19 mouse cellular contexts compared by ENCODE assay signal in genomic region chr14:9526136-9526535, GRCm38 (mm10).
A peak's percentile ranks its signal among the peaks of the same experiment; 100 is the strongest.
DNase-seq lines count a peak whose midpoint lies in the region; ATAC-seq and TF ChIP-seq lines count a peak whose summit lies in the region.
"Had no signal": no experiment of that assay in that cellular context is flagged by ENCODE, and none has a peak within 500 bp of the region (broad histone marks: within the 10 kb centered on the region; RNA-seq: fewer than 3 reads in every experiment).

No protein-coding gene starts in this region.

- H3K4me3 ChIP-seq in forebrain, embryonic 14.5 days (ENCODE audit: low read depth, low read length), result no peak overlapping the region
- no peak overlapping the region for H3K4me3 ChIP-seq in forebrain, embryonic 12.5 days (replicated peaks)
- H3K4me3 ChIP-seq in forebrain, postnatal 0 days (ENCODE audit: low read depth, low read length), result no peak overlapping the region
- H3K4me3 ChIP-seq: embryonic facial prominence, embryonic 10.5 days; embryonic facial prominence, embryonic 12.5 days; erythroblast, embryonic 14.5 days; gastrocnemius, adult 2 months had no signal

- no peak for TF ChIP-seq POLR2A in brain, embryonic 14.5 days (IDR thresholded peaks at IDR 0.05; ENCODE audit: borderline replicate concordance, extremely low read depth, insufficient read depth, insufficient read length, poor library complexity, severe bottlenecking)

- no peak overlapping the region for H3K9ac ChIP-seq in forebrain, embryonic 14.5 days (ENCODE audit: low read length)
- no peak overlapping the region for H3K9ac ChIP-seq in forebrain, embryonic 12.5 days
- H3K9ac ChIP-seq in forebrain, postnatal 0 days, result no peak overlapping the region
- H3K9ac ChIP-seq: embryonic facial prominence, embryonic 12.5 days had no signal

- WGBS in forebrain, embryonic 14.5 days, result 86% methylated on average over 3 of the region's 3 CpGs
- 86% methylated on average over 3 of the region's 3 CpGs for WGBS in forebrain, embryonic 12.5 days
- 71% methylated on average over 3 of the region's 3 CpGs for WGBS in forebrain, postnatal 0 days

- H3K27ac ChIP-seq in forebrain, embryonic 14.5 days (ENCODE audit: low read depth, low read length), result no peak overlapping the region
- no peak overlapping the region for H3K27ac ChIP-seq in forebrain, embryonic 12.5 days
- no peak overlapping the region for H3K27ac ChIP-seq in forebrain, postnatal 0 days (ENCODE audit: low read depth, low read length)
- H3K27ac ChIP-seq: embryonic facial prominence, embryonic 10.5 days; embryonic facial prominence, embryonic 12.5 days; gastrocnemius, adult 2 months had no signal

- no peaks in the 10 kb centered on the region for H3K9me3 ChIP-seq in forebrain, embryonic 14.5 days (replicated peaks; ENCODE audit: control insufficient read depth, low read length)
- no peaks in the 10 kb centered on the region for H3K9me3 ChIP-seq in forebrain, embryonic 12.5 days
- H3K9me3 ChIP-seq in forebrain, postnatal 0 days (ENCODE audit: low read length), result no peaks in the 10 kb centered on the region
- H3K9me3 ChIP-seq: embryonic facial prominence, embryonic 10.5 days; embryonic facial prominence, embryonic 12.5 days had no signal

- no peaks in the 10 kb centered on the region for H3K4me1 ChIP-seq in forebrain, embryonic 14.5 days (ENCODE audit: control insufficient read depth, insufficient read depth, low read length)
- no peaks in the 10 kb centered on the region for H3K4me1 ChIP-seq in forebrain, embryonic 12.5 days
- H3K4me1 ChIP-seq in forebrain, postnatal 0 days (ENCODE audit: insufficient read depth), result no peaks in the 10 kb centered on the region
- H3K4me1 ChIP-seq: embryonic facial prominence, embryonic 10.5 days; embryonic facial prominence, embryonic 12.5 days had no signal

- H3K36me3 ChIP-seq in forebrain, embryonic 14.5 days (ENCODE audit: control insufficient read depth, insufficient read depth, low read length), result no peaks in the 10 kb centered on the region
- no peaks in the 10 kb centered on the region for H3K36me3 ChIP-seq in forebrain, embryonic 12.5 days (replicated peaks)
- no peaks in the 10 kb centered on the region for H3K36me3 ChIP-seq in forebrain, postnatal 0 days (ENCODE audit: insufficient read depth)
- H3K36me3 ChIP-seq: embryonic facial prominence, embryonic 10.5 days; embryonic facial prominence, embryonic 12.5 days had no signal

- peak; percentile 72 for DNase-seq in forebrain, embryonic 14.5 days (ENCODE audit: low spot score)
- DNase-seq in brain, embryonic 14.5 days (ENCODE audit: low read depth), result peak; percentile 62
- DNase-seq in brain, embryonic 18.5 days (ENCODE audit: low read depth, low spot score), result peak; percentile 18
- peak; percentile 37 for DNase-seq in forebrain, postnatal 0 days
- no peak for DNase-seq in lung, postnatal 25 days (ENCODE audit: low spot score)
- DNase-seq in cerebellum, postnatal 25 days, result no peak
- DNase-seq: adrenal gland, adult 2 months; adrenal gland, postnatal 10 days; adrenal gland, postnatal 25 days; cerebellum, adult 11 months; cerebellum, adult 18-20 months; cerebellum, adult 8-10 months; cerebellum, adult 9-11 months; cerebellum, postnatal 14 days; gastrocnemius, adult 2 months had no signal

- H3K4me2 ChIP-seq in forebrain, embryonic 14.5 days (ENCODE audit: low read length), result no peak overlapping the region
- H3K4me2 ChIP-seq in forebrain, embryonic 12.5 days, result no peak overlapping the region
- no peak overlapping the region for H3K4me2 ChIP-seq in forebrain, postnatal 0 days (ENCODE audit: low read depth)
- H3K4me2 ChIP-seq: embryonic facial prominence, embryonic 12.5 days had no signal

- ATAC-seq in forebrain, embryonic 14.5 days, result peak; percentile 34; the same call in 1 of the 2 replicates
- ATAC-seq in forebrain, embryonic 12.5 days (ENCODE audit: low FRiP score), result no peak
- ATAC-seq in forebrain, postnatal 0 days, result peak; percentile 59; the same call in 1 of the 2 replicates

- TF ChIP-seq CTCF in brain, embryonic 14.5 days (IDR thresholded peaks at IDR 0.05; ENCODE audit: borderline replicate concordance, extremely low read depth, insufficient read depth, insufficient read length), result no peak
- TF ChIP-seq CTCF in forebrain, postnatal 0 days (IDR thresholded peaks at IDR 0.05; ENCODE audit: low read depth), result no peak

- H3K27me3 ChIP-seq in forebrain, embryonic 14.5 days (replicated peaks; ENCODE audit: control insufficient read depth, insufficient read depth, low read length), result no peaks in the 10 kb centered on the region
- no peaks in the 10 kb centered on the region for H3K27me3 ChIP-seq in forebrain, embryonic 12.5 days
- no peaks in the 10 kb centered on the region for H3K27me3 ChIP-seq in forebrain, postnatal 0 days (ENCODE audit: insufficient read depth, low read length)
- H3K27me3 ChIP-seq: embryonic facial prominence, embryonic 12.5 days had no signal

Comparison
In these comparisons a context has a peak if more than half of its experiments do, and no peak if none do; other contexts are left out.
1. DNase-seq: peak in forebrain, embryonic 14.5 days (single experiment), brain, embryonic 14.5 days (single experiment), brain, embryonic 18.5 days (single experiment) and forebrain, postnatal 0 days (single experiment); none in lung, postnatal 25 days (single experiment) and cerebellum, postnatal 25 days (0 of 2).